Mouse (Mus musculus) MEL (cell line): ENCODE measurements around the gene Ung. TPM values are rescaled to one million over a fixed set of nuclear protein-coding genes. Genes with fewer than 3 reads are reported as not detected.

ENCODE experiments used
- DNase-seq: peaks from one replicate; pipeline ENCODE4 v3.0.0; 2011; ENCODE audit warnings: low read depth, low spot score
- H3K27ac ChIP-seq: 2 replicates; pipeline ENCODE4 v1.5.1; 2012; ENCODE audit warnings: low read depth, mild to moderate bottlenecking, control low read depth, low read length, moderate library complexity; ENCODE audit not compliant: control insufficient read depth
- H3K27me3 ChIP-seq, 2 experiments: fragments of 150-350 bp in 1 of 2; sonication (generic) in 1 of 2; 2 replicates each; pipeline ENCODE4 v1.6.1; 2012; ENCODE audit warnings: low read length in 2 of 2, mild to moderate bottlenecking in 2 of 2, improper control_type of control experiment in 1 of 2, moderate library complexity in 1 of 2; ENCODE audit not compliant: insufficient read depth in 2 of 2, control insufficient read depth in 1 of 2
- H3K36me3 ChIP-seq, 2 experiments: 2 replicates each; pipeline ENCODE4 v1.6.1; 2012 to 2014; ENCODE audit warnings: low read length in 2 of 2, improper control_type of control experiment in 1 of 2, inconsistent platforms in 1 of 2, mild to moderate bottlenecking in 1 of 2; ENCODE audit not compliant: insufficient read depth in 2 of 2, control insufficient read depth in 1 of 2
- H3K4me1 ChIP-seq, 2 experiments: fragments of 150-350 bp in 1 of 2; sonication (generic) in 1 of 2; 2 replicates each; pipeline ENCODE4 v1.6.1; 2012; ENCODE audit warnings: low read length in 2 of 2, improper control_type of control experiment in 1 of 2, mild to moderate bottlenecking in 1 of 2; ENCODE audit not compliant: insufficient read depth in 2 of 2, control insufficient read depth in 1 of 2
- H3K4me3 ChIP-seq, 2 experiments: fragments of 150-350 bp in 1 of 2; sonication (generic) in 1 of 2; 2 replicates each; pipeline ENCODE4 v1.5.1; 2012; ENCODE audit warnings: low read depth in 2 of 2, low read length in 2 of 2, mild to moderate bottlenecking in 2 of 2, moderate library complexity in 2 of 2, control low read depth in 1 of 2, improper control_type of control experiment in 1 of 2; ENCODE audit not compliant: control insufficient read depth in 1 of 2, insufficient read depth in 1 of 2
- H3K79me2 ChIP-seq: 2 replicates; pipeline ENCODE4 v1.6.1; 2012; ENCODE audit warnings: mild to moderate bottlenecking, low read length, moderate library complexity; ENCODE audit not compliant: control insufficient read depth, poor library complexity, insufficient read depth
- H3K9ac ChIP-seq: 2 replicates; pipeline ENCODE4 v1.6.1; 2012; ENCODE audit warnings: low read depth, mild to moderate bottlenecking, control low read depth, low read length, moderate library complexity; ENCODE audit not compliant: control insufficient read depth, poor library complexity, severe bottlenecking
- H3K9me3 ChIP-seq: fragments of 150-350 bp; sonication (generic); replicated peaks from 2 replicates; pipeline ENCODE4 v1.6.1; 2012; ENCODE audit warnings: mild to moderate bottlenecking, low read length, improper control_type of control experiment, moderate library complexity; ENCODE audit not compliant: insufficient read depth
- BHLHE40 ChIP-seq: IDR thresholded peaks from 2 replicates; pipeline ENCODE4 v1.6.1; 2012; ENCODE audit warnings: low read depth, mild to moderate bottlenecking, inconsistent platforms, low read length, improper control_type of control experiment, borderline replicate concordance
- CHD2 ChIP-seq: IDR thresholded peaks from 2 replicates; pipeline ENCODE4 v1.6.1; 2011; ENCODE audit warnings: low read length, improper control_type of control experiment
- CTCF ChIP-seq, 3 experiments: IDR thresholded peaks in 2 of 3; conservative IDR thresholded peaks in 1 of 3; 2 replicates each; pipeline ENCODE4 v1.5.1; 2011 to 2012; ENCODE audit warnings: low read length in 3 of 3, low read depth in 2 of 3, mild to moderate bottlenecking in 2 of 3, improper control_type of control experiment in 1 of 3, inconsistent platforms in 1 of 3, mixed read lengths in 1 of 3, moderate library complexity in 1 of 3; ENCODE audit not compliant: control insufficient read depth in 1 of 3, insufficient read depth in 1 of 3, poor library complexity in 1 of 3, severe bottlenecking in 1 of 3
- E2F4 ChIP-seq: IDR thresholded peaks from 2 replicates; pipeline ENCODE4 v1.6.1; 2011; ENCODE audit warnings: low read depth, low read length, improper control_type of control experiment, borderline replicate concordance
- ELF1 ChIP-seq: IDR thresholded peaks from 2 replicates; pipeline ENCODE4 v1.6.1; 2014; ENCODE audit warnings: low read depth, mild to moderate bottlenecking, inconsistent platforms, low read length, improper control_type of control experiment, moderate library complexity
- EP300 ChIP-seq, 2 experiments: IDR thresholded peaks; 2 replicates each; pipeline ENCODE4 v1.6.1; 2011; ENCODE audit warnings: improper control_type of control experiment in 2 of 2, low read length in 2 of 2, low read depth in 1 of 2, mild to moderate bottlenecking in 1 of 2
- ETS1 ChIP-seq: IDR thresholded peaks from 2 replicates; pipeline ENCODE4 v1.6.1; 2012; ENCODE audit warnings: low read depth, mild to moderate bottlenecking, inconsistent platforms, low read length, improper control_type of control experiment, moderate library complexity
- GABPA ChIP-seq: IDR thresholded peaks from 2 replicates; pipeline ENCODE4 v1.6.1; 2012; ENCODE audit warnings: low read depth, mild to moderate bottlenecking, inconsistent platforms, low read length, improper control_type of control experiment, moderate library complexity
- HCFC1 ChIP-seq: IDR thresholded peaks from 2 replicates; pipeline ENCODE4 v1.6.1; 2012; ENCODE audit warnings: low read depth, mild to moderate bottlenecking, inconsistent platforms, low read length, improper control_type of control experiment, moderate library complexity
- JUND ChIP-seq: IDR thresholded peaks from 2 replicates; pipeline ENCODE4 v1.6.1; 2011; ENCODE audit warnings: low read depth, mild to moderate bottlenecking, improper control_type of control experiment, low read length
- MAFK ChIP-seq: IDR thresholded peaks from 2 replicates; pipeline ENCODE4 v1.6.1; 2011; ENCODE audit warnings: low read depth, mild to moderate bottlenecking, low read length, improper control_type of control experiment, borderline replicate concordance
- MAX ChIP-seq: IDR thresholded peaks from 2 replicates; pipeline ENCODE4 v1.6.1; 2011; ENCODE audit warnings: low read length, improper control_type of control experiment
- MXI1 ChIP-seq: IDR thresholded peaks from 2 replicates; pipeline ENCODE4 v1.6.1; 2011; ENCODE audit warnings: mild to moderate bottlenecking, low read depth, low read length, improper control_type of control experiment
- MYB ChIP-seq: IDR thresholded peaks from 2 replicates; pipeline ENCODE4 v1.6.1; 2011; ENCODE audit warnings: mild to moderate bottlenecking, low read depth, low read length, improper control_type of control experiment
- NELFE ChIP-seq: IDR thresholded peaks from 2 replicates; pipeline ENCODE4 v1.6.1; 2011; ENCODE audit warnings: low read depth, low read length, improper control_type of control experiment
- NRF1 ChIP-seq: IDR thresholded peaks from 2 replicates; pipeline ENCODE4 v1.6.1; 2014; ENCODE audit warnings: low read depth, mild to moderate bottlenecking, inconsistent platforms, low read length, improper control_type of control experiment, moderate library complexity; ENCODE audit not compliant: poor library complexity, insufficient read depth, severe bottlenecking
- POLR2A ChIP-seq, 2 experiments: IDR thresholded peaks; 2 replicates each; pipeline ENCODE4 v1.6.1; 2011 to 2012; ENCODE audit warnings: low read length in 2 of 2, mild to moderate bottlenecking in 2 of 2, control low read depth in 1 of 2, improper control_type of control experiment in 1 of 2, low read depth in 1 of 2, moderate library complexity in 1 of 2; ENCODE audit not compliant: control insufficient read depth in 1 of 2, insufficient read depth in 1 of 2, poor library complexity in 1 of 2
- POLR2AphosphoS5 ChIP-seq: IDR thresholded peaks from 2 replicates; pipeline ENCODE4 v1.6.1; 2012; ENCODE audit warnings: low read depth, borderline replicate concordance, mild to moderate bottlenecking, inconsistent platforms, low read length, moderate library complexity, mixed read lengths
- RAD21 ChIP-seq: IDR thresholded peaks from 2 replicates; pipeline ENCODE4 v1.6.1; 2011; ENCODE audit warnings: mild to moderate bottlenecking, low read depth, low read length, improper control_type of control experiment
- SIN3A ChIP-seq: IDR thresholded peaks from 2 replicates; pipeline ENCODE4 v1.6.1; 2012; ENCODE audit warnings: low read length, improper control_type of control experiment, inconsistent platforms
- SMC3 ChIP-seq: IDR thresholded peaks from 2 replicates; pipeline ENCODE4 v1.6.1; 2011; ENCODE audit warnings: low read depth, low read length, improper control_type of control experiment
- TAL1 ChIP-seq: IDR thresholded peaks from 2 replicates; pipeline ENCODE4 v1.6.1; 2012; ENCODE audit warnings: mild to moderate bottlenecking, inconsistent platforms, low read length, moderate library complexity, mixed read lengths
- TBP ChIP-seq: IDR thresholded peaks from 2 replicates; pipeline ENCODE4 v1.8.0; 2011; ENCODE audit warnings: low read depth, low read length, improper control_type of control experiment
- TCF12 ChIP-seq: IDR thresholded peaks from 2 replicates; pipeline ENCODE4 v1.6.1; 2014; ENCODE audit warnings: low read depth, mild to moderate bottlenecking, inconsistent platforms, low read length, improper control_type of control experiment, moderate library complexity
- UBTF ChIP-seq: IDR thresholded peaks from 2 replicates; pipeline ENCODE4 v1.6.1; 2012; ENCODE audit warnings: low read depth, mild to moderate bottlenecking, inconsistent platforms, low read length, improper control_type of control experiment, moderate library complexity, borderline replicate concordance; ENCODE audit not compliant: insufficient read depth
- USF1 ChIP-seq: IDR thresholded peaks from 2 replicates; pipeline ENCODE4 v1.6.1; 2014; ENCODE audit warnings: low read depth, mild to moderate bottlenecking, inconsistent platforms, low read length, improper control_type of control experiment, moderate library complexity
- USF2 ChIP-seq, 2 experiments: IDR thresholded peaks; 2 replicates each; pipeline ENCODE4 v1.6.1; 2011 to 2012; ENCODE audit warnings: improper control_type of control experiment in 2 of 2, low read length in 2 of 2, borderline replicate concordance in 1 of 2, inconsistent platforms in 1 of 2, low read depth in 1 of 2, mild to moderate bottlenecking in 1 of 2; ENCODE audit not compliant: insufficient read depth in 1 of 2
- ZKSCAN1 ChIP-seq: IDR thresholded peaks from 2 replicates; pipeline ENCODE4 v1.6.1; 2012; ENCODE audit warnings: low read depth, mild to moderate bottlenecking, inconsistent platforms, low read length, improper control_type of control experiment, moderate library complexity
- ZMIZ1 ChIP-seq: IDR thresholded peaks from 2 replicates; pipeline ENCODE4 v1.6.1; 2012; ENCODE audit warnings: low read depth, mild to moderate bottlenecking, inconsistent platforms, low read length, improper control_type of control experiment, moderate library complexity
- polyA plus RNA-seq, 2 experiments: library from polyadenylated mRNA; stranded (reverse) in 1 of 2; unstranded in 1 of 2; fragments of >175 nt in 1 of 2; fragments of >200 nt in 1 of 2; gene quantifications; 2 replicates each; pipeline versions ENCODE4 v1.2.1 to v1.2.4; 2012; ENCODE audit warnings: low replicate concordance in 2 of 2, low read depth in 1 of 2; ENCODE audit not compliant: insufficient read length in 2 of 2, insufficient read depth in 1 of 2, missing spikeins in 1 of 2
- total RNA-seq: library from RNA; depleted of rRNA; stranded (reverse); fragments of 300-350 nt; gene quantifications from 2 replicates; pipeline ENCODE4 v1.2.3, GENCODE M21; 2012

Ung gene
- total and polyA plus RNA-seq, 3 experiments, result 22.1 to 62.2 TPM; not detected in 1

DNA sequence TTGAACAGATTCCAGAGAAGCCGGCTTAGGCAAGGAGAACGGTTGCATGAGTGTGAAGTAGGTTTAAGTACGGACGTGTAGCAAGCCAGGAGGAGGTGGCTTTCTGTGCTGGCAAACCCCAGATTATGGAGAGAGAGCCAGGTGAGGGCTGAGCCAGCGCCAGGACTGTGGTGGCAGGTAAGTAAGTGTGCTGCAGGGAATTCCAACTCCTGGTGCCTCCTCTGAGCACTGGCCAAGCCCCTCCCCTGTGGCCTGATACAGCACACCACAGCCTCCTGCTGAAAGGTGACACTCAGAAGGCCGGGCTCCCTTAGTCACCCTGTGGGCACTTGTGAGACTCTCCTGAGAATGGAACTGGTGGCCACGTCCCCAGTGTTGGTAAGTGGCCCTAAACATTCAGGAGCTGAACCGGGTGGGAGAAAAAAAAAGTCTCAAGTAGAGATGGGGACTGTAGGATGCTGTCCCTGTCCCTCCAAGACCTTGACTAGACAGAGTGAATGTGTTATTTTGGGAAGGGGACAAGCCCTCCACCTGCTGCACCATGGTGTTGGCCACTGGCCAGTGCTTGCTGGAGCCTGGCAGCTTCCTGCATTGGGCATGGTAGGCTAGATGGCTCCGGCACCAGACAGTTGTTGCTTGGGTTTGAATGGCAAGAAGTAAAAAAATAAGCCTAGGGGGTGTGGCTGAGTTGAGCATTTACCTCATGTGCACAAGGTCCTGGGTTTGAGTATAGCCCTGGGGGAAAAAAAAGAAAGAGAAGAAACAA is 25.2 kb downstream of the Ung start:
- DNase-seq, result no peak
- Histone ChIP-seq H3K36me3 (no peaks in the 10 kb centered on the region), H3K9ac (no peak overlapping the region), H3K4me3 (no peak overlapping the region), H3K9me3 (no peaks in the 10 kb centered on the region)
- TF ChIP-seq MXI1 (no peak), HCFC1 (no peak), SMC3 (no peak), NELFE (no peak), USF1 (no peak), MYB (no peak), NRF1 (no peak), USF2 (IDR thresholded peaks at IDR 0.05; ENCODE audit: borderline replicate concordance in 1 of 2, insufficient read depth in 1 of 2, low read depth in 1 of 2, low read length in 2 of 2) (no peak), E2F4 (no peak), GABPA (no peak), TAL1 (no peak), ETS1 (no peak), JUND (no peak), TCF12 (no peak), ZMIZ1 (no peak), MAX (no peak)
- TF ChIP-seq, all 39 proteins: peak for 0
- Histone ChIP-seq H3K4me1 (no peaks in the 10 kb centered on the region), H3K27me3 (no peaks in the 10 kb centered on the region), H3K27ac (no peak overlapping the region), H3K79me2 (no peaks in the 10 kb centered on the region)

DNA sequence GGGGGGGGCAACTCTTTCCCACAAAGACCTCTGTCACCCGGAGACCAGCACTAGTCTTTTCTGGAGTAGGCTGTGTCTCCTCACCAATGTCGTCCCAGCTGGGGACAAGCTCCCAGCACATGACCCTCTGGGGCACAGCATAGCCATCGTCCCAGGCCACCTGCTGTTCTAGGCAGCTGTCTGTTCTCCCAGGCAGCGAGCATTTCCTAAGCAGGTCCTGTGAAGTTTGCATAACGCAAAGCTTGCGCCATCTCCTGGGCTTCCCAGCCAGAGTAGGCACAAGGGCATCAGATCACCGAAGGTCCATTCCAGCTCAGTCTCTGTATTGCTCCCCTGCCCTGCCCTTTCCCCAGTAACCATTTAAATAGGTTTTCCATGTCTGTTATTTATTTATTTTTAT is 27.1 kb downstream of the Ung start:
- Histone ChIP-seq H3K4me1 (peaks cover 0 to under 1% of the 10 kb centered on the region in 2 experiments; a peak in 1 of 4 replicates), H3K9ac (no peak overlapping the region), H3K9me3 (no peaks in the 10 kb centered on the region), H3K4me3 (no peak overlapping the region), H3K27me3 (no peaks in the 10 kb centered on the region), H3K36me3 (no peaks in the 10 kb centered on the region), H3K79me2 (no peaks in the 10 kb centered on the region), H3K27ac (no peak overlapping the region)
- DNase-seq, result no peak
- TF ChIP-seq TBP (no peak), CTCF (IDR thresholded peaks at IDR 0.05 in 2 of 3, conservative IDR thresholded peaks at IDR 0.05 in 1 of 3; ENCODE audit: control insufficient read depth in 1 of 3, insufficient read depth in 1 of 3, low read depth in 2 of 3, low read length in 3 of 3, poor library complexity in 1 of 3, severe bottlenecking in 1 of 3) (no peak), BHLHE40 (no peak), SIN3A (no peak), NELFE (no peak), ETS1 (no peak), ZKSCAN1 (no peak), USF2 (IDR thresholded peaks at IDR 0.05; ENCODE audit: borderline replicate concordance in 1 of 2, insufficient read depth in 1 of 2, low read depth in 1 of 2, low read length in 2 of 2) (no peak), NRF1 (no peak), POLR2A (IDR thresholded peaks at IDR 0.05; ENCODE audit: control insufficient read depth in 1 of 2, insufficient read depth in 1 of 2, low read depth in 1 of 2, low read length in 2 of 2, poor library complexity in 1 of 2) (no peak), HCFC1 (no peak), ELF1 (no peak), POLR2AphosphoS5 (no peak), MAFK (no peak), E2F4 (no peak), SMC3 (no peak), EP300 (IDR thresholded peaks at IDR 0.05; ENCODE audit: low read depth in 1 of 2, low read length in 2 of 2) (no peak), UBTF (no peak), CHD2 (no peak), RAD21 (no peak)
